Mouse (Mus musculus) bone marrow macrophage, adult 2 months (primary cell): ENCODE measurements at regions not wholly inside any gene's neighbourhood (a gene's known extent, or its start where the extent isn't known, plus 50 kb on each side); places are given as distances from the start of the nearest gene placed in this dataset.

Experiments
- H3K27ac ChIP-seq: 2 replicates; pipeline ENCODE4 v1.5.1; 2012; ENCODE audit warnings: low read depth, low read length; ENCODE audit not compliant: insufficient read depth
- H3K4me1 ChIP-seq: 2 replicates; pipeline ENCODE4 v1.6.1; 2012; ENCODE audit warnings: low read length; ENCODE audit not compliant: control insufficient read depth, insufficient read depth
- H3K4me3 ChIP-seq: 2 replicates; pipeline ENCODE4 v1.5.1; 2012; ENCODE audit warnings: mild to moderate bottlenecking, low read length, moderate library complexity; ENCODE audit not compliant: insufficient read depth
- CTCF ChIP-seq: IDR thresholded peaks from 2 replicates; pipeline ENCODE4 v1.5.1; 2012; ENCODE audit warnings: low read depth, mild to moderate bottlenecking, low read length, moderate library complexity
- POLR2A ChIP-seq: IDR thresholded peaks from 2 replicates; pipeline ENCODE4 v1.6.1; 2012; ENCODE audit warnings: mild to moderate bottlenecking, low read depth, low read length, borderline replicate concordance

DNA sequence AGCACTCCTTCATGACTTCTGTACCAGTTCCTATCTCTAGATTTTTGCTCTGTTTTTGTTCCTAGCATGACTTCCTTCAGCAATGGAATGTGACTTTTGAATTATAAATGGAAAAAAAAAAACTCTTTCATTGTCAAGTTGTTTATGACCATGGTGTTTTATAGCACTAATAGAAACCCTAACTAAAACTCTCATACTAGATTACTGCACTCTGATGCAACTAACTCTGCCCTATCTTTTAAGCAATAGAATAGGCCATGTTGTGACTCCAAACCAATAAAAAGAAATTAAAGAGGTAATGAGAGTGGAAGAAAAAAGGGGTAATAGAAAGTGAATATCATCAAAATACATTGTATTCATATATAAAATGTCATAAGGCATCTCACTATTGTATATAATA, 111.9 kb downstream of the Hpgd start:
- TF ChIP-seq POLR2A (no peak), CTCF (no peak)
- H3K4me1 ChIP-seq, result peaks cover 14% of the 10 kb centered on the region
- no peak overlapping the region for H3K4me3 ChIP-seq
- H3K27ac ChIP-seq, result no peak overlapping the region

DNA sequence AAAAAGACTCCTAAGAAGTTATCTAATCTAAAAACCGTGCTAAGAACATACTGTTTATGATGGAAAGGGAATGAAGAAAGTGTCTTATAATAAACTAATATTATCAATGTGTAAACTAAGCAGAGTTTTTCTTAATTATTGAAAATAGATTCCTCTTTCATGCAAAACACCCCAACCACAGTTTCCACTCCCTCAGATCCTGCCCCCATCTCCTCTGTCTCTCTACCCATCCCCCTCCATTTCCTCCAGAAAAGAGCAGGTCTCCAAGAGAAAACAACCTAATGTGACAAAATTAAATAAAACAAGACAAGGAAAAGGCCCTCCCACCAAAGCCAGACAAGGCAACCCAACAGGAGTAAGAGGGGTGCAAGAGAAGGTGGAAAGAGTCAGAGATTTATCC, 103.2 kb downstream of the Hpgd start:
- H3K4me1 ChIP-seq, result no peaks in the 10 kb centered on the region
- no peak overlapping the region for H3K4me3 ChIP-seq
- no peak overlapping the region for H3K27ac ChIP-seq
- TF ChIP-seq POLR2A, result no peak

DNA sequence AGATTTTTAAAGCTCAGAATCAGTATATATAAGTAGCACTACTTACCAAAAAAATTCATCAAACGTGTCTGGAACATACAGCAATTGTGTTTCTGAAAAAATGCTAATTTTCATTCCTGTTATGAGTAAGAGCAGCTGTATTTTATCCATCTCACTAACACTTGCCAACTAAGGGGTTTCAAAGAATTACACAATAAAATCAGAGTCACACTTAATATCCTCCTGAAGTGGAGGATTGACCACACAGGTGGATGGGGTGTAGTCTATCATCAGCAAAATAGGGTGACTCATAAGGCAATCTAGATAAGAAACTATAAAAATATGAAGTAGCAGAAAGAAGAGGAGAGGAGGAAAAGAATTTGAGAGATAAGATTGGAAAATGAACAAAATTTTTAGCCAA, 102.0 kb downstream of the Hpgd start:
- H3K4me1 ChIP-seq, result no peaks in the 10 kb centered on the region
- H3K27ac ChIP-seq, result no peak overlapping the region
- no peak overlapping the region for H3K4me3 ChIP-seq
- no peak for TF ChIP-seq CTCF
- no peak for TF ChIP-seq POLR2A

DNA sequence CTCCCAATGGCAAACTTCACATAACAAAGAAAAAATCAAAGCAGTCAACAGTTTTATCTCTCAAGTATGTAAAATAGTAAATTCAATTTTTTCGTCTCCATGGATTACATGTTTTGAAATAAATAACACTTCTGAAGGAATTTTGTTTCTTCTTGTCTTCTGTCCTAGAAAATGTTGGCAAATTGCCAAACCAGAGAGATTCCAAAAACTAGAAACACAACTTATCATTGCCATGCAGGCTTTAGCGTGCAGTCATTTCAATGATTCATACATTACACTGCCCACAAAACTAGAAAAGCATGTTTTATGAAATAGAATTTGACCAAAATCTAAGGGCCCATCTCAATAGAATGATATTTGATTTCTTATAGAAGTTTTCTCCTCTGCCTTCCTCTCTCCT, 98.2 kb downstream of the Hpgd start:
- Histone ChIP-seq H3K27ac (no peak overlapping the region), H3K4me1 (no peaks in the 10 kb centered on the region), H3K4me3 (no peak overlapping the region)
- no peak for TF ChIP-seq POLR2A

DNA sequence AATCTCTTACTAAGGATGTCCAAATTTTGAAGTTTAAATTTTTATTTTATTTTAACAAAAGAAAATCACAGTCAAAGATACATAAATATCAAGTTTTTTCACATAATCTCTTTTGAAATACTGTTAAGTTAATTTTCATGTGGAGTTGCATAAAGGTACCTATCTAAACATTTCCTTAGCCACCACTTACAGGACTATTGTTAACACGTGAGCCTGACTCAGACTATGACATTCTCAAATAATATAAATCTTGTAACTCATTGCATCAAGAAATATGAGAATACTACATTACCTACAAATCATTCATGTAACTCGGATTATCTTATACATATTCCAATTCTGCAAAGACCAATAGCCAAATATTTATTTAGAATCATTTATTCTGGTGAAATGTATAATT, 97.8 kb downstream of the Hpgd start:
- TF ChIP-seq POLR2A, result no peak
- no peak for TF ChIP-seq CTCF
- no peak overlapping the region for H3K27ac ChIP-seq
- H3K4me3 ChIP-seq, result no peak overlapping the region

More for the DNA sequence above, 97.8 kb downstream of the Hpgd start:
- no peaks in the 10 kb centered on the region for H3K4me1 ChIP-seq
